Mouse (Mus musculus): ENCODE measurements at regions not wholly inside any gene's neighbourhood (a gene's known extent, or its start where the extent isn't known, plus 50 kb on each side); places are given as distances from the start of the nearest gene placed in this dataset.

GRCm38 (mm10) chr1:57717139-57717800 lies 56.7 kb upstream of the Spats2l start:
- no peak overlapping the region for H3K27ac ChIP-seq
- 58% methylated on average over 5 of the region's 5 CpGs for WGBS

GRCm38 (mm10) chr1:57718409-57718808 lies 55.6 kb upstream of the Spats2l start:
- H3K4me1 ChIP-seq (ENCODE audit: control insufficient read depth, insufficient read depth, low read length): no peaks in the 10 kb centered on the region
- intact Hi-C loops (cut with DNase I): no loop called here
- 79% methylated on average over 7 of the region's 7 CpGs for WGBS
- H3K27ac ChIP-seq: no peak overlapping the region
- no peak for TF ChIP-seq POLR2A (IDR thresholded peaks at IDR 0.05; ENCODE audit: insufficient read depth, low read depth, low read length)
- no peak for TF ChIP-seq EP300 (IDR thresholded peaks at IDR 0.05; ENCODE audit: insufficient read depth, low read depth, low read length)
- no peak for TF ChIP-seq CTCF (IDR thresholded peaks at IDR 0.05)
- H3K4me3 ChIP-seq: no peak overlapping the region
- DNase-seq: no peak
- H3K27me3 ChIP-seq (ENCODE audit: control insufficient read depth, insufficient read depth, low read length): no peaks in the 10 kb centered on the region
- H3K79me2 ChIP-seq (replicated peaks; ENCODE audit: control insufficient read depth, insufficient read depth, low read length): no peaks in the 10 kb centered on the region
- H3K9ac ChIP-seq (ENCODE audit: low read depth, low read length): no peak overlapping the region
- no peaks in the 10 kb centered on the region for H3K36me3 ChIP-seq (ENCODE audit: control insufficient read depth, insufficient read depth, low read length)

More at GRCm38 (mm10) chr1:57717139-57717800, 56.7 kb upstream of the Spats2l start:
- intact Hi-C loops (cut with DNase I): no loop called here
- Histone ChIP-seq H3K79me2 (replicated peaks; ENCODE audit: control insufficient read depth, insufficient read depth, low read length) (no peaks in the 10 kb centered on the region), H3K36me3 (ENCODE audit: control insufficient read depth, insufficient read depth, low read length) (no peaks in the 10 kb centered on the region), H3K27me3 (ENCODE audit: control insufficient read depth, insufficient read depth, low read length) (no peaks in the 10 kb centered on the region), H3K4me3 (no peak overlapping the region), H3K9ac (ENCODE audit: low read depth, low read length) (no peak overlapping the region), H3K4me1 (ENCODE audit: control insufficient read depth, insufficient read depth, low read length) (no peaks in the 10 kb centered on the region)
- DNase-seq: no peak
- no peak for TF ChIP-seq EP300 (IDR thresholded peaks at IDR 0.05; ENCODE audit: insufficient read depth, low read depth, low read length)
- TF ChIP-seq CTCF (IDR thresholded peaks at IDR 0.05): no peak
- no peak for TF ChIP-seq POLR2A (IDR thresholded peaks at IDR 0.05; ENCODE audit: insufficient read depth, low read depth, low read length)

Data from heart, adult 2 months (tissue).